Mouse (Mus musculus): ENCODE results near the gene Pde11a. TPM values are rescaled to one million over a fixed set of nuclear protein-coding genes. Genes with fewer than 3 reads are reported as not detected.

Gene Pde11a
- total RNA-seq, 2 experiments from 2014 or later = 0.22 to 0.31 TPM

Small RNA genes within 50 kb of the gene (microRNA-seq; reads per million reads assigned to microRNA genes)
- not detected for gene Gm44337

Other genes with a start within 250 kb of the Pde11a start
- gene Cyct, start 21.7 kb upstream of the Pde11a start, total RNA-seq (2021) = not detected
- gene Rbm45, start 31.2 kb upstream of the Pde11a start, total RNA-seq (2021) = 10 to 100 TPM; 19.2 to 22.0 TPM
- gene Osbpl6, start 67.7 kb upstream of the Pde11a start, total RNA-seq (2021) = 10 to 100 TPM in 1 of 2 experiments, 1 to 10 TPM in 1; 8.8 to 11.9 TPM